Mouse (Mus musculus): Measurements from ENCODE around the gene Pkp1. TPM values are rescaled to one million over a fixed set of nuclear protein-coding genes. Genes with fewer than 3 reads are reported as not detected.

The Pkp1 gene
- total RNA-seq, 1 experiment from 2014 or later: not detected

DNA sequence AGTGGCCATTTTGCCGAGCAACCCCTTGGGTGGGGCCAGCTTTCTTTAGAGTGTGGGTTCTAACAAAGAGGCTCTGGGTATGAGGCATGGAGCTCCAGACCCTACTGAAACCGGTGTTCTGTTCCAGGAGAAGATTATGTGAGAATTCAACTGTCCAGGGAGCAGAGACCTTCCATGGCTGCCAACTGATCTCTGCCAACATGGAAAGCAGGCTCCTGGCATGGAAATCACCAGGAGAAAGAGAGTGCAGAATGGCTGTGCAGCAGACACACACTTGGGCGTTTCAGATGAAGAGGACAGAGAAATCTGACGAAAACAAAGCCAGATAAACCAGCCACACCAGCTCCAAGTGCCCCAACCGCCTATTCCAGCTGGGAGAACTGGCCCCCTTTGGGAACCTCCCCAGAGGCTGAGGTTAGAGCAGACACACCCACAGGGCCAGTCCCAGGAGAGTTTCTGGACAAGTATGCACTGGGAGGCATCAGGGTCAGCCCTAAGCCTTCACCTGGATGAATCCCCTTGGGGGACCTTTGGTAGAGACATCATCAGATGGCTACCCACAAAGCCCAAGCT lies 2.4 kb downstream of the Pkp1 start:
- no peak for ATAC-seq (replicated peaks; ENCODE audit: insufficient number of reproducible peaks, low FRiP score, low TSS enrichment, poor library complexity, severe bottlenecking)

DNA sequence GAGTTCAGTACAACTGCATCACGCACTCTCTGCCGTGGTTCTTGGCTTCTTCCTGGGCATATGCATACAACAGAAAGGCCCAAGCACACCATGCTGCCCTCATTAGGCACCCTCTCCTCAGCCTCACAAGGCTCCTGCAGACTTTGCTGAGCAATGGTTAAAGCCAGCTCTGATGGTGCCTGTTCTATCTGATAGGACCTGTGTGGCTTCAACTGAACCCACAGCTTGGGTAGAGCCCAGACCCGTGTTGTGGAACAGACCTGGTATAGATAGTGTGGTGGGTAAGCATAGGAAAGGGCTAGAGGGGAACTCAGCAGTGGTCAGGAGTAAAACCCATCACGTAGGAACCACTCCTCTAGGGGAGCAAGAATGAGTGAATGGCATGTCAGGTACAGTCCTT lies 5.3 kb downstream of the Pkp1 start:
- no peak for ATAC-seq (replicated peaks; ENCODE audit: insufficient number of reproducible peaks, low FRiP score, low TSS enrichment, poor library complexity, severe bottlenecking)

- ATAC-seq (replicated peaks; ENCODE audit: insufficient number of reproducible peaks, low FRiP score, low TSS enrichment, poor library complexity, severe bottlenecking): no peak
These were observed 9.6 kb downstream of the Pkp1 start for GRCm38 (mm10) chr1:135909381-135909780.

DNA sequence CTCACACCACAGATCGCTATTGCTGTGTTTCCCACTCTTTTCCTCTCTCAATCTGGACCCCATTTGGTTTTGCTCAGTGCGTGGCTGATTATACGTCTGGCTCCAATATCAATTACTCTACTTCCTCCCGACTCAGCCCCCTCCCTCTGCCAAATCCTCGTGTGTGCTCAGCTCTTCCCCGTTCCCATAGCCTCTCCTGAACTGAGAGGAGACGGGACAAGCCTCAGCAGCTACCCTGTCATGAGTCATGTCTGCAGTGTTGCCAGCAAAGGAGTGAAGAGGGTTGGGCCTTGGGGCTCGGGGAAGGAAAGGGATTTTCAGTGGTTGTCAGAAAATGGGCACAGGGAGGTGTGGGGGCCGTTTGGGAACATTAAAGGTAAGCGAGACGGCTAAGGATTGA lies 12.3 kb downstream of the Pkp1 start:
- no peak for ATAC-seq (replicated peaks; ENCODE audit: insufficient number of reproducible peaks, low FRiP score, low TSS enrichment, poor library complexity, severe bottlenecking)

GRCm38 (mm10) chr1:135899991-135900515 lies 19.0 kb downstream of the Pkp1 start:
- no peak for ATAC-seq (replicated peaks; ENCODE audit: insufficient number of reproducible peaks, low FRiP score, low TSS enrichment, poor library complexity, severe bottlenecking)

GRCm38 (mm10) chr1:135899295-135899694 lies 19.7 kb downstream of the Pkp1 start:
- ATAC-seq (replicated peaks; ENCODE audit: insufficient number of reproducible peaks, low FRiP score, low TSS enrichment, poor library complexity, severe bottlenecking): no peak

DNA sequence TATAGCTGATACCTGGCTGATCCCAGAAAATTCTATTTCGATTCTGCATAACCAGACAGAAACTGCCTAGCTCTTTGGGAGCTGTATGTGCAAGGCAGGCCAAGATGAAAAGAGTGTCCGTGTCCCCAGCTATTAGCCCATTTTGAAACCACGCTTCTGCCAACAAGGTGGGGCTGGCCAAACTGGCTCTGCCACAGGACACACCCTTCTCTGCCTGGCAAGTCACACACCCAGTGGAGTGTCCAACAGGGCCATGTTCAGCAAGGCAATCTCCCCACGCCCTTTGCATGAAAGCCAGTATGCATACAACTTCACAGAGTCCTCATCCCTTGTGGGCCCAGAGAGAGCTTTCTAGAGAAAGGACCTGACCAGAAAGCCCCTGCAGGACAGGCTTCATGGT lies 23.6 kb downstream of the Pkp1 start:
- ATAC-seq (replicated peaks; ENCODE audit: insufficient number of reproducible peaks, low FRiP score, low TSS enrichment, poor library complexity, severe bottlenecking): no peak

DNA sequence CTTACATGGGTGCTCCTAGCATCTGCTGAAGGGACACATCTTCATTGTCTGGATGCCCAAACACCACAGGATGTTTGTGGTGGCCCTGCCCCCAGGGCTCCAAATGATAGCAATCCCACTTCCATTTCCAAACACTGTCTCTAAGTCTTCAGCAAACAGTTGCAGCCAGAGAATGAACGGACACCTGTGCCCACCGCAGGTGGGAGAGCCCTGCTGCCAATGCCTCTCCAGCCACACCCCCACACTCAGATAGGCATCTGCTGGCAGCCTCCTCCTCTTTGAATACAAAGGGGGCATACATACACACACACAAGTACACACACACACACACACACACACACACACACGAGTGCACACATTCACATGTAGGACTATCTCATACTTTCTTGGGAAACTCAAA lies 25.6 kb downstream of the Pkp1 start:
- ATAC-seq (replicated peaks; ENCODE audit: insufficient number of reproducible peaks, low FRiP score, low TSS enrichment, poor library complexity, severe bottlenecking): no peak

DNA sequence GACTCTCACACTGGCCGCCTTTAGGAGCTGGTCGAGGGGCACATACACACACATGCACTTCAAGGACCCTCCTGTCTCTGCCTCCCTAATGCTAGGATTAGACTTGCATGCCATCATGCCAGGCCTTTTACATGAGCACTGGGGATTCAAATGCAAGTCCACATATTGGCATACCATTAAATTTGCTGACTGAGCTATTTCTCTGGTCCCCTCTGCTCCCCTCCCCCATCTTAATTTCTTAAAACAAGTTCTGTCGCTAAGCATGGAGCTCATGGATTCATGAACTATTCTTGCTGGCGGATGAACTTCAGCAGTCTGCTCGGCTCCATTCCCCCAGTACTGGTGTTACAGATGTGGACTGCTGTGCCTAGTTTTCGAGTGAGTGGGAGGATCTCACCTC lies 26.2 kb downstream of the Pkp1 start:
- no peak for ATAC-seq (replicated peaks; ENCODE audit: insufficient number of reproducible peaks, low FRiP score, low TSS enrichment, poor library complexity, severe bottlenecking)

DNA sequence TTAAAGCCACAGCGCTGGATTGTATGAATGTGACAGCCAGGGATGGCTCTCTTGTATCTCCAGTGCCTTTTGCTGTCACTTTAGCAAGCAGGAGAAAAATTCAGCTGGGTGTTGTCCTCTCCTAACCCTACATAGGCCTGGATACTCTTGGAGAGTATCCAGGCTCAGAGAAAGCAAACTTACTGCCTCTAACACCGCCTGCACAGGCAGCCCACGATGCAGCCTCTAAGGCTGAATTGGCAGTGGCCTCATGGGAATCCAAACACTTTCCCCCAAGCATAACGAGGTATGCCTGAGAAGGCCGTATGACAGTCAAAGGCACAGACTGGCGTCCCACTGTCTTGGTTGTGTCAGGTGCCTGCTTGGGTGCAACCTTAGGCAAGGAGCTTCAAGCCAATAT lies 26.8 kb downstream of the Pkp1 start:
- no peak for ATAC-seq (replicated peaks; ENCODE audit: insufficient number of reproducible peaks, low FRiP score, low TSS enrichment, poor library complexity, severe bottlenecking)

GRCm38 (mm10) chr1:135891424-135892216 lies 27.4 kb downstream of the Pkp1 start:
- no peak for ATAC-seq (replicated peaks; ENCODE audit: insufficient number of reproducible peaks, low FRiP score, low TSS enrichment, poor library complexity, severe bottlenecking)

DNA sequence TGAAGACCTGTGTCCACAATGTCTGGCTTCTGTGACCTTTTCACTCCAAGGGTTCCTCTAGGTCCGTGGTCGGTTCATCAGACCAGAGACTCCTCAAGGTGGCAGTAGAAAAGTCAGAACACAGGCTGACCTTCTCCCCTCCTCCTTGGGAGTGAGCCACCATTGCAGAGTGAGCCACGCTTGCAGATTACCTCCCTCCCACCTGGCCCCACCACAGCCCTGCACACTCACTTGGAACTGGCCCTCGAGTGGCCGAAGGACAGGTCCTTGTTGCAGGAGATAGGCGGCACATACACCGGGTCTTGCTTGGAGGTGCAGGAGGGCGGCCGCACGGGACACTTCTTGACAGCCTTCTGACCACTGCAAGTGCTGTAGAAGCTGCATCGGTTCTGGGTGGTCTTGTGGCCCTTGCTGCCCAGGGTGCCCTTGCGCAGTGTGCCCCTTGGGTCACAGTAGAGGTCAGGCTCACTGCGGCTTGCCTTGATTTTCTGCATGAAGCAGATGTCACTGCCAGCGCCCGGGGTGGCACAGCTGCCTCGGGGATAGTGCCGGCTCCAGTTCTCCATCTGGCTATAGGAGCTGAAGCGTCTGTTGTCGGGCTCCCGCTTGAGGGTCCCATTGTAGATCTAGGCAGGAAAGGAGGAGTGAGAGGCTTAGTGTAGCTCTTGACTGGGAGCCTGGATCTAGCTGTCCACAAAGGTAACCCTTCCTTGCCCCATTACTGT lies 29.4 kb downstream of the Pkp1 start:
- no peak for ATAC-seq (replicated peaks; ENCODE audit: insufficient number of reproducible peaks, low FRiP score, low TSS enrichment, poor library complexity, severe bottlenecking)

DNA sequence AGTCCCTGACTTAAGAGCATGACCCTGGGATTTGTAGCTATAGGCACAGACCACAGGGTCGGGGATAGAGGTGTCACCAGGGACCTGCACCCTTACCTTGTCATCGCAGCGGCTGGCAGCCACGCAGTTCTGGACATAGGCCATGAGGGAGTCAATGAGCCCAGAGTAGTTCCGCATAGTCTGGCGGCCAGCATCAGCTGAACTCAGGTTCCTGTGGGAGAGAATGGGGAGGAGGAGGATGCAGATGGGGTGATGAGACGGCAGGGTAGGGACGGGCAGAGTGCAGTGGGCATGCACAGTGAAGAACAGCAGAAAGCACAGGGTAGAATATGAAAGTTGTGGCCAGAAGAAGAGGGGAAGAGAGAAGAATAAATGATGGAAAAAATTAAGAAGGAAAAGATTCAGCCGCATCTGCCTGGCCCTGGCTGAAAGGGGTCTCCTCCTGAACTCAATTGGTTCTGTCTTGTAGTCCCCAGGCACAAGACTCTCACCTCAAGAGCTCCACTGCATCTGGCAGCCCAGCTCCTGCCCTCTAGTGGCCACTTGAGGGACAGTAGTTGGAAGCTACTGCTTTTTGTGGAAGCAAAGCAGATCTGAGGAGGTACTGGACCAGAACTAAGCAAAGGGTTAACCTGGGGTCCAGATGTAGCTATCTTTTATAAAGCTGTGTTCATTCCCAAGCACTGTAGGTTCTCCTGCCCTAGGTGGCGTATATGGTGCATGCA lies 36.5 kb downstream of the Pkp1 start:
- no peak for ATAC-seq (replicated peaks; ENCODE audit: insufficient number of reproducible peaks, low FRiP score, low TSS enrichment, poor library complexity, severe bottlenecking)

DNA sequence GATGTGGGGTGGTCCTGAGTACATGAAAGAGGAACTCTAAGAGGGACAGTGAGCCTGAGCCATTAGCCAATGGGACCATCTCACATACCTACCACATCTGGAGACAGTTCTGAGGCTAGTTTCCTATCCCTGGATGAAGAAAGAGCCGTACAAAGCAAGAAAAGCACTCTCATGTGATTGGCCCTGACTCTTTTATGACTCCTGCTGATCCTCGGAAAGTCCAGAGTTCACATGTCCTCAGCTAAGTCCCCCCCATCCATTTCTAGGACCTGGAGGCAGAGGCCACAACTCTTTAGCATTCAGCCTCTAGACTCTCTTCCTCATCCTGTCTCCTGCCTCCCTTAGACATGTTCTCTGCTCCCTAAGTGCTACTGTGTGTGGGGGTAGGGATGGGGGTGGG lies 41.8 kb downstream of the Pkp1 start:
- no peak for ATAC-seq (replicated peaks; ENCODE audit: insufficient number of reproducible peaks, low FRiP score, low TSS enrichment, poor library complexity, severe bottlenecking)

- ATAC-seq (replicated peaks; ENCODE audit: insufficient number of reproducible peaks, low FRiP score, low TSS enrichment, poor library complexity, severe bottlenecking): no peak
These were observed 46.0 kb downstream of the Pkp1 start for GRCm38 (mm10) chr1:135872991-135873390.

DNA sequence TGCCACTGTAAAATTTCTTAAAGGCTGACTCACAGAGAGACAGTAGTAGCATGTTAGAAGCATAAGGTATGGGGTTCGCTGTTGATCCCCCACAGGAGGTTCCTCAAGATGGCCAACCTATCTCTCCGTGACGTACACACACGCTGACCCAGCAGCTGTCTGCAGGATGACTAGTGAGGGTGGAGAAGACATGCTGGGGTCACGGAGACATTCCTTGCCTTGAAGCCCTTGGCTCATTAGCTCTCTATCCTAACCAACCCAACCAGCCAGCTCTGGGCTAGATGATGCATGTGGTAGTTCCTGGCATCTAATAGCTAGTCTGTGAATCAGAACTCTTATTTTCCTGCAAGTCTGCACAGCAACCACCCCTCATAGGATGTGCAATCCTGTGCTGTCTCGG lies 50.4 kb downstream of the Pkp1 start:
- no peak for ATAC-seq (replicated peaks; ENCODE audit: insufficient number of reproducible peaks, low FRiP score, low TSS enrichment, poor library complexity, severe bottlenecking)

GRCm38 (mm10) chr1:135865518-135866194 lies 53.4 kb downstream of the Pkp1 start:
- no peak for ATAC-seq (replicated peaks; ENCODE audit: insufficient number of reproducible peaks, low FRiP score, low TSS enrichment, poor library complexity, severe bottlenecking)

DNA sequence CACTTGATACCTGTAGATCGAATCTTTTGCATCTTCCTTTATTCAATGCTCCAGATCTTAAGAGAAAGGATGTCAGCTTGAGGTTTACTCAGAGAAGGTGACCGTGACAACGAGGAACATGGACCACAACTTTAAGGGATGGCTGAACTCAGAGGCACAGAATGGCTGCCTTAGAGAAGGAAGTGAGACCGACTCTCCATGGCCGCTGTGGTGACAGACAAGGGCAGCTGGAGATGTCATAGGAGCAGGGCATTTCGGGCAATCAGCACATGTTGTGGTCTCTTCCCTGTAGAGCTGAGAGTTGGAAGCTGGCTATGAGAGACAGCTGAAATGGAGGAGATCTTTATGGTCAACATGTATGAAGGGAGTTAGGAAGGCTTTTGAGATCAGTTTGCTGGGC lies 54.2 kb downstream of the Pkp1 start:
- no peak for ATAC-seq (replicated peaks; ENCODE audit: insufficient number of reproducible peaks, low FRiP score, low TSS enrichment, poor library complexity, severe bottlenecking)
